Mouse (Mus musculus): Measurements from ENCODE around the gene Sorbs1. TPM values are rescaled to one million over a fixed set of nuclear protein-coding genes. Genes with fewer than 3 reads are reported as not detected.

Gene Sorbs1
- polyA plus RNA-seq, 1 experiment from 2014 or later, result 79.4 TPM

DNA sequence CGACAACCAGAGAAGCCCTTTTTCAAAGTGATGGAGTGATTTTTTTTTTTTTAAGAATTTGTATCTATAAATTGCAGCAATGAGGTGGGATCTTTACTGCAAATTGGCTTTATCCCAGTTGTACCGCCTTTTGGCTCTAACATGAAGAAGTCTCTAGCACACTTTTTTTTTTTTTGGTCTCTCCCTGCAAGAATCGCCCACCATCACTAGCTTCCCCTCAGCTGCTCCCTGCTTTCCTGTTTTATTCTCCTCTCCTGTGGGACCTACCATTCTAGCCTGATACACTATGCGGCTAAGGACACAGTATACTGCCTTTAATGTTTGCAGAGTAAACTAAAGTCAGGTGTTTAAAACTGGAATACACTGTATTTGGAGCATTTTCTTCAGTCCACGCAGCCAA lies 43.8 kb downstream of the Sorbs1 start:
- Histone ChIP-seq H3K9ac (replicated peaks) (no peak overlapping the region), H3K27ac (replicated peaks) (no peak overlapping the region), H3K4me1 (peaks cover 12% of the 10 kb centered on the region), H3K9me3 (no peaks in the 10 kb centered on the region), H3K36me3 (no peaks in the 10 kb centered on the region), H3K4me3 (no peak overlapping the region), H3K27me3 (no peaks in the 10 kb centered on the region), H3K4me2 (replicated peaks) (no peak overlapping the region)
- 86% methylated on average over 5 of the region's 5 CpGs for WGBS
- ATAC-seq (ENCODE audit: low FRiP score, low read depth), result no peak

DNA sequence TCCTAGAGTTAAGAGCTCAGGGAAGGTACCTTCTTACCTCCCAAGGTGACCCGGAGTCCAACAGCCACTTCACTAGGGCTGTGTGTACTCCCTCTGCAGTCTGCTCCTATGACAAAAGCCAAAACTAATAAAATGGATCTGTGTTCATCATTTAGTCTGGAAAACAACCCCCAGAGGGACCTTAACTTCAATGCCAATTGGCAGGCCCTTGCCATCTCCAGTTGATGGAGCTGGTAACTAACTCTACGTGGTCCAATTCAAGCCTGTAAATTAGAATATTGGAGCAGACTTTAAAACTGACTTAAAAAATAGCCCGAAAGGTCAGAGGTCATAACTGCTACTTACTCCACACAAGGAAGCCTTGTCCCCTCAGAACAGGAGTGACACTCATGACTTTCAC lies 45.3 kb downstream of the Sorbs1 start:
- H3K36me3 ChIP-seq, result no peaks in the 10 kb centered on the region
- no peak overlapping the region for H3K4me2 ChIP-seq (replicated peaks)
- H3K4me3 ChIP-seq, result no peak overlapping the region
- no peak overlapping the region for H3K9ac ChIP-seq (replicated peaks)
- no peak overlapping the region for H3K27ac ChIP-seq (replicated peaks)
- no peak for ATAC-seq (ENCODE audit: low FRiP score, low read depth)
- no peaks in the 10 kb centered on the region for H3K9me3 ChIP-seq
- H3K27me3 ChIP-seq, result no peaks in the 10 kb centered on the region
- 95% methylated on average over 3 of the region's 3 CpGs for WGBS
- H3K4me1 ChIP-seq, result peaks cover 12% of the 10 kb centered on the region

DNA sequence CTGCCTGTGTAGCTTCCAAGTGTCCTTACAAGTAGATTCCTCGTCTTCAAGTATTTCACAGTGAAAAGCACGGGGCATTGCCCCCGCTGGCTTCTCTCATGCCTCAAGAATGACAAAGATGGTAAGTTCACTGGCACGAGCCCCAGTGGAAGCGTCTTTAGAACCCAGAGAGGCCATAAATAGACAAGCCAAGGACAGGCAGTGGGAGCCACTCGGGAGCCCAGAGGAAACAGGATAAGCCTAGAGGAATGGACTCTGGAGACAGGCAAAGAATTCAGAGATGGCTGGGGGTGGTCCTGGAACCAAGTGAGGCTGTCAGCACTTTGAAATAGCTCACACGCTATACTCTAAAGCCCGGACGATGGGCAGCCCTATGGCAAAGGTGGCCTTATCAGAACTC lies 45.8 kb downstream of the Sorbs1 start:
- H3K36me3 ChIP-seq, result no peaks in the 10 kb centered on the region
- WGBS, result 91% methylated on average over 9 of the region's 9 CpGs
- H3K4me3 ChIP-seq, result no peak overlapping the region
- H3K27ac ChIP-seq (replicated peaks), result no peak overlapping the region
- no peak overlapping the region for H3K9ac ChIP-seq (replicated peaks)
- ATAC-seq (ENCODE audit: low FRiP score, low read depth), result no peak
- H3K4me2 ChIP-seq (replicated peaks), result no peak overlapping the region
- no peaks in the 10 kb centered on the region for H3K27me3 ChIP-seq
- H3K9me3 ChIP-seq, result no peaks in the 10 kb centered on the region
- peaks cover 13% of the 10 kb centered on the region for H3K4me1 ChIP-seq

DNA sequence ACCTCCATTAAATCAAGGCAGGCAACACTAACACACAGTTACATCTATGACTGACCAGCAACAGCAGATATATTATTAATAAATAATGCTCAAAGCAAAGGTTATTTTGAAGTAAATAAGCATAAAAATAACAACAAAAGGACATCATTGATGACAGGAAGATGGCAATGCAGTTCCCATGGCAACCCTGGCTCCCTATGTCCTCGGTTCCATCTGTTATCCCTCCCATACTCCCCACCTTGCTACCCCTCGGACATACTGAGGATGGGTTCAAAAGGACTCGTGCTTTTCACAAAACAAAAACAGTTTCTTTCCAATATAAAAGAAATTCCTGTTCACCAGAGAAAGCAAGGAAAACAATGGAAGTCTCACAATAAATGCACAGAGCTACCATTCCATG lies 48.2 kb downstream of the Sorbs1 start:
- Histone ChIP-seq H3K4me1 (peaks cover 14% of the 10 kb centered on the region), H3K9me3 (no peaks in the 10 kb centered on the region), H3K4me3 (no peak overlapping the region), H3K27me3 (no peaks in the 10 kb centered on the region), H3K9ac (replicated peaks) (no peak overlapping the region), H3K4me2 (replicated peaks) (no peak overlapping the region), H3K27ac (replicated peaks) (no peak overlapping the region), H3K36me3 (no peaks in the 10 kb centered on the region)
- no peak for ATAC-seq (ENCODE audit: low FRiP score, low read depth)
- 54% methylated on average over 3 of the region's 3 CpGs for WGBS

DNA sequence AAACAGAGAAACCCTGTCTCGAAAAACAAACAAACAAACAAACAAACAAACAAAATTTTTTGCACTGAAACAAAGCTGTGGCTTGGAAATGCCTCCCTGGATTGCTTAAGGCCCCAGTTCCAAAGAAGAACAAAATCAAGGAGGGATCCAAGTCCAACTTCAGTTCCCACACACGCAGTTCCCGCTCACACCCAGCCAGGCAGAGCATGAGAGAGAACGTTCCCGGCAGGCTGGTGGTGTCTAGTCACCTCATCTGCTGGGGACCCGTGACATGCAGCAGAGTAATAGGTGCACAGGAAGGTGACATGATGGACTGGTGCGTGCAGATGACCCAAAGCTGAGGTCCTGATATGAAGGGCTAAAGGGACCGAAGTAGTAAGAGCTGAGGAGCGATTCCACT lies 49.2 kb downstream of the Sorbs1 start:
- Histone ChIP-seq H3K4me3 (no peak overlapping the region), H3K9ac (replicated peaks) (no peak overlapping the region), H3K27ac (replicated peaks) (no peak overlapping the region), H3K36me3 (no peaks in the 10 kb centered on the region), H3K4me2 (replicated peaks) (no peak overlapping the region), H3K27me3 (no peaks in the 10 kb centered on the region), H3K4me1 (peaks cover 12% of the 10 kb centered on the region; the same call in 1 of the 2 replicates), H3K9me3 (no peaks in the 10 kb centered on the region)
- no peak for ATAC-seq (ENCODE audit: low FRiP score, low read depth)
- WGBS, result 96% methylated on average over 9 of the region's 9 CpGs

DNA sequence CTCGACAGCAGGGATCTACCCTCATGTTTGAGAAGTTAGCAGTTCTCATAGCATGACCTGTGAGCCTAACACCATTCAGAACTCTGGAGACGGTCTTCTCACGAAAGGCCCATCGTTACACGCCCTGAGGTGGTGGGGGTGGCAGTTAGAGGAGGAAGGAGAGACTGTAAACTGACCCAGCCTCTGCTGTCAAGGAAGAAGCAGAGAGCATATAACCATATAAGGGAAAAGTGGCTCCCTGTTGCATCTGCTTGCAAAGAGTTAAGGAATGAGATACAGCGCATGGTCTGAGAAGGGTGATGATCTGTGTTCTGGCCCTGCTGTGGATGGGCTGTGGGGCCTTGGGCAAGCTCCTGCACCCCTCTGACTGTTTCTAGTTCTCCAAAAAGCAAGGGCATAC lies 50.7 kb downstream of the Sorbs1 start:
- no peaks in the 10 kb centered on the region for H3K36me3 ChIP-seq
- H3K4me1 ChIP-seq, result peaks cover 12% of the 10 kb centered on the region; the same call in 1 of the 2 replicates
- ATAC-seq (ENCODE audit: low FRiP score, low read depth), result no peak
- no peak overlapping the region for H3K27ac ChIP-seq (replicated peaks)
- H3K4me2 ChIP-seq (replicated peaks), result no peak overlapping the region
- H3K9ac ChIP-seq (replicated peaks), result no peak overlapping the region
- no peaks in the 10 kb centered on the region for H3K9me3 ChIP-seq
- no peak overlapping the region for H3K4me3 ChIP-seq
- WGBS, result 81% methylated on average over 6 of the region's 6 CpGs
- no peaks in the 10 kb centered on the region for H3K27me3 ChIP-seq

DNA sequence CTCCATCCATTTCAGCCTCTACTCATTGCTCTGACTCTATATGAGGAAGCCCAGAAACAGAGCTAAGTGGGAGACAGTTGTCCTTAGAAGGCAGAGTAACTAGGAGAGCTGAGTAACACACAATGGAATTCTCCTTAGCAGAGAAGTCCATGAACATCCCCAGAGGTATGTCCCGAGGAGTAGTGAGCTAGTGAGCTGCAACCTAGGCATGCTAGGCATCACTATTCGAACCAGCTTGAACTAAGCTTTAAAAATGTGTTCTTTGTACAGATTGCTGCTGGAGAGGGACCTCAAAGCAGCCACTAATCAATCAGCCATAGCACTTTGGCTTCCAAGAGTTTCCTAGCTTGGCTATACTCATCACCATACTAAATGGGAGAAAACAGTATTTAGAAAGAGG lies 51.1 kb downstream of the Sorbs1 start:
- Histone ChIP-seq H3K27me3 (no peaks in the 10 kb centered on the region), H3K9me3 (no peaks in the 10 kb centered on the region), H3K9ac (replicated peaks) (no peak overlapping the region), H3K36me3 (no peaks in the 10 kb centered on the region), H3K4me1 (peaks cover 12% of the 10 kb centered on the region; the same call in 1 of the 2 replicates), H3K4me3 (no peak overlapping the region), H3K27ac (replicated peaks) (no peak overlapping the region), H3K4me2 (replicated peaks) (no peak overlapping the region)
- ATAC-seq (ENCODE audit: low FRiP score, low read depth), result no peak
- 78% methylated on average over 2 of the region's 2 CpGs for WGBS

DNA sequence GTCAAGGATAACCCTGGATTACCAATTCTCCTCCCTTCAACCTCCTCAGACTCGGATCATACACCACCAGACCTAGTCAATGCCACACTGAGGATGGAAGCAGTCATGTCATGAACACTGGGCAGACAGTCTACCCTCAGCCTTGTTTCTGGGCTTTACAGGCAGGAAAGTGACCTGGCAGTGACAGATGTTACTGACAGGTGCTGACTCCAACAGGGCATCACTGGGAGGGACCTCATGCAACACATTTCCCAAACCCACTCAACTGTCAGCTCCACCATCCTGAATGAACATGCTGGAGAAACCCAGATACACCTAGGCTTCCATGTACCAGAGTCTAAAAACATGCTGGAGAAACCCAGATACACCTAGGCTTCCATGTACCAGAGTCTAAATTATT lies 51.9 kb downstream of the Sorbs1 start:
- H3K27me3 ChIP-seq, result no peaks in the 10 kb centered on the region
- H3K9me3 ChIP-seq, result no peaks in the 10 kb centered on the region
- ATAC-seq (ENCODE audit: low FRiP score, low read depth), result no peak
- 71% methylated on average over 1 of the region's 1 CpGs for WGBS
- no peak overlapping the region for H3K9ac ChIP-seq (replicated peaks)
- H3K36me3 ChIP-seq, result no peaks in the 10 kb centered on the region
- no peak overlapping the region for H3K4me3 ChIP-seq
- H3K4me1 ChIP-seq, result peaks cover 12% of the 10 kb centered on the region; the same call in 1 of the 2 replicates
- no peak overlapping the region for H3K27ac ChIP-seq (replicated peaks)
- no peak overlapping the region for H3K4me2 ChIP-seq (replicated peaks)

DNA sequence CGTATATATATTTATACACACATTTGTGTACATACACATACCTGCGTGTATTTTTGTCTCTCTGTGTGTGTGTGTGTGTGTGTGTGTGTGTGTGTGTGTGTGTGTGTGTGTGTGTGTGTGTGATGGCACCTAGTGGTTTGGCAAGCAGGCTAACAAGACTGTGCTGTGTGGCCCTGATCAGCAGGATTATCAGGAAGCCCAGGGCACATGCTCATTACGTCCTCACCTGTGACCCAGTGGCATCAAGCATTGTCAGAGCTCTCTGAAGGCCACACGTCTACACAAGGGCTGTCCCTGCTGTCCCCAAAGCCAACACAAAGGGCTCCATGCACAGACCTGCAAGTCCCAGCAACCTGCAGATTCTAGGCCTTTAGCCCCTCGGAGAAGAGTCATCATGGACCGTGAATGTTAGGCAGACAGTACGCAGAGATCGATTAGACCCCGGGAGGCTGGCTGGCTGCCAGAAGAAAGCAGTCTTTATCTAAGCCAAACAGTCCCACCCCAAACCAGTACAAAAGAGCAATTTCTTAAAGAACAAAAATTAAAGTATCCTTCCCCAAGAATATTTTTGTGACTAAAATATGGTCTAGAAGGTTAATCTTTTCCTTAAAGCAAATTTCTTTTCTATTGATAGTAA lies 52.6 kb downstream of the Sorbs1 start:
- Histone ChIP-seq H3K36me3 (no peaks in the 10 kb centered on the region), H3K4me2 (replicated peaks) (no peak overlapping the region), H3K4me1 (peaks cover 12% of the 10 kb centered on the region; the same call in 1 of the 2 replicates), H3K9me3 (no peaks in the 10 kb centered on the region), H3K9ac (replicated peaks) (no peak overlapping the region), H3K27me3 (no peaks in the 10 kb centered on the region), H3K27ac (replicated peaks) (no peak overlapping the region; the same call in 1 of the 2 replicates), H3K4me3 (no peak overlapping the region)
- WGBS, result 80% methylated on average over 9 of the region's 9 CpGs
- no peak for ATAC-seq (ENCODE audit: low FRiP score, low read depth)

DNA sequence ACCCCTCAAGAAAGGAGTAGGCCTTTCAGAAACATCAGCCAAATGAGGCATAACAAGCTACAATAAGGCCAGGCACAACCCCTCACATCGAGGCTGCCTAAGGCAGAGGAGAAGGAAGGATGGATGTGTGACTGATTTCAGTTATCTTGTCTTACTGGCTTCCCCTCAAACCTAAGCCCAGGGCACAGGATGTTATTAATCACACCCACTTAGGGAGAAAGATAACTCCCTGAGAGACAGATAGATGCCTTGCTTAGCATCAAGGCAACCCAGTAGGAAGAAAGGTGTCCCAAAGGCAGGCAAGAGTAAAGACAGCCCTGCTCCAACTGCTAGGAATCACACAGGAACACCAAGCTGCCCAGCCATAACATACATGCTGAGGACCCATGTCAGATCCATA lies 54.2 kb downstream of the Sorbs1 start:
- Histone ChIP-seq H3K9me3 (no peaks in the 10 kb centered on the region), H3K27me3 (no peaks in the 10 kb centered on the region), H3K4me1 (peaks cover 5% of the 10 kb centered on the region; the same call in 1 of the 2 replicates), H3K4me2 (replicated peaks) (no peak overlapping the region), H3K27ac (replicated peaks) (no peak overlapping the region), H3K9ac (replicated peaks) (no peak overlapping the region), H3K36me3 (no peaks in the 10 kb centered on the region), H3K4me3 (no peak overlapping the region)
- no peak for ATAC-seq (ENCODE audit: low FRiP score, low read depth)
- 61% methylated on average over 1 of the region's 1 CpGs for WGBS

DNA sequence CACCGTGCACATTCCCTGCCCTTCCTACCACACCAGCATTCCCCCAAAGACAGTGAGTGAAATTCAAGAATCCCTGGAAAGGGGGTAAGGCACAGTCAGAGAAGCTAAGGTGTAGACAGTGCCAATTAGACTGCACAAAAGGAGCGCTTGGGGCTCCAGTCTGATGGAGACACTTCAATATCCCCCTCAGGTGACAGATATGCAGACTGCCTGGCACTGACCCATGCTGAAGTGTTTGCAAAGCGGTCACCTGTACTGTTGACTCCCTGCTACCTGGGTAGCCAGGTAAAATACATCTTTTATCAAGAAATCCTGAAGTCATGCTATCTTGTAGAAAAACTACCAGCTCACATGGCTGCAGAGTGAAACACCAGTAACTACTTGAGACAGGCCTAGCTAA lies 54.8 kb downstream of the Sorbs1 start:
- ATAC-seq (ENCODE audit: low FRiP score, low read depth), result no peak
- H3K9ac ChIP-seq (replicated peaks), result no peak overlapping the region
- no peak overlapping the region for H3K27ac ChIP-seq (replicated peaks)
- H3K27me3 ChIP-seq, result no peaks in the 10 kb centered on the region
- H3K36me3 ChIP-seq, result no peaks in the 10 kb centered on the region
- 88% methylated on average over 3 of the region's 3 CpGs for WGBS
- H3K4me3 ChIP-seq, result no peak overlapping the region
- no peak overlapping the region for H3K4me2 ChIP-seq (replicated peaks)
- H3K9me3 ChIP-seq, result no peaks in the 10 kb centered on the region
- H3K4me1 ChIP-seq, result peaks cover 5% of the 10 kb centered on the region; the same call in 1 of the 2 replicates

DNA sequence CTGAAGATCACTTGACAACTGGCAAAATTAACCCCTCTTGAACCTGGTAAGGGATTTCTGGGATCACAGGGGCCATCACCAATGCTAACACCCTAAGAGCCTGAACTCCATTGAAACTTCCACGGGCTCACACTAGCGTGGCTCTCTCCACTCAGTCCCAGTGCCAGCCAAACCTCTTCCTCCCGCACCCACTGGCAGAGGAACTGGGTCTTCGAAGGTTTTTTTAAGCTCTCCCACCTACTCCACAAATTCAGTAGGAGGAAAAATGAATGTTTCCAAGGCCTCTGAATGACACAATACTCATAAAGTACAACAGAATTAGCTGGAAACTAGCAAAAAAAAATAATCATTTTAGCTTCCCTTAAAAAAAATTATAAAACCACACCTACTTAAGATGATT lies 58.3 kb downstream of the Sorbs1 start:
- H3K27me3 ChIP-seq, result no peaks in the 10 kb centered on the region
- H3K9me3 ChIP-seq, result no peaks in the 10 kb centered on the region
- no peak for ATAC-seq (ENCODE audit: low FRiP score, low read depth)
- no peak overlapping the region for H3K4me3 ChIP-seq
- no peak overlapping the region for H3K27ac ChIP-seq (replicated peaks)
- no peak overlapping the region for H3K4me2 ChIP-seq (replicated peaks)
- 91% methylated on average over 4 of the region's 4 CpGs for WGBS
- H3K4me1 ChIP-seq, result no peaks in the 10 kb centered on the region
- H3K36me3 ChIP-seq, result no peaks in the 10 kb centered on the region
- H3K9ac ChIP-seq (replicated peaks), result no peak overlapping the region

DNA sequence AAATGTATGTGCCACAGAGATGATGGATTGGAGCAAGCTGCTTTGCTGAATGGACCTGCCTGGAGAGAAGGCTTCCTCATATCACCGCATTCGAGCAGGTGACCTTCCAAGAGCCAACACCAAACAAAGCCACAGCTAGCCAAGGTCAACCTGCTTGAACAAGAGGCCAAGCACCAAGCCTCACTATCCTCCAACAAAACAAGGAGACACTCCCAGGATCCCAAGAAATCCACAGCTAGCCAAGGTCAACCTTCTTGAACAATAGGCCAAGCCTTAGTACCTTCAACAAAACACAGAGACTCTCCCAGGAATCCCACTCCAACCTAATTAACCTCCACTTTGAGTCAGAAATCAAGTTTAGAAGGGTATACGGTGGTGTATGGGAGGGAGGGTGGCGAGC lies 59.5 kb downstream of the Sorbs1 start:
- no peaks in the 10 kb centered on the region for H3K4me1 ChIP-seq
- no peak for ATAC-seq (ENCODE audit: low FRiP score, low read depth)
- no peak overlapping the region for H3K27ac ChIP-seq (replicated peaks)
- no peaks in the 10 kb centered on the region for H3K27me3 ChIP-seq
- H3K9me3 ChIP-seq, result no peaks in the 10 kb centered on the region
- no peak overlapping the region for H3K4me2 ChIP-seq (replicated peaks)
- H3K9ac ChIP-seq (replicated peaks), result no peak overlapping the region
- no peak overlapping the region for H3K4me3 ChIP-seq
- H3K36me3 ChIP-seq, result no peaks in the 10 kb centered on the region
- 92% methylated on average over 4 of the region's 4 CpGs for whole genome bisulfite sequencing
